Comparison of ENCODE assay signal across 9 mouse cellular contexts in genomic region chr4:108833828-108834114, GRCm38 (mm10). TPM values are rescaled to one million over a fixed set of nuclear protein-coding genes. Genes with fewer than 3 reads are reported as not detected.
DNase-seq lines count a peak whose midpoint lies in the region; ATAC-seq and TF ChIP-seq lines count a peak whose summit lies in the region.
"Had no signal": no experiment of that assay in that cellular context is flagged by ENCODE, and none has a peak within 500 bp of the region (broad histone marks: within the 10 kb centered on the region; RNA-seq: fewer than 3 reads in every experiment).

No protein-coding gene starts in this region.

- H3K9me3 ChIP-seq in E14TG2a.4 (ENCODE audit: low read length): no peaks in the 10 kb centered on the region

- WGBS in cerebellum, adult 2 months: under 1% methylated on average over 6 of the region's 6 CpGs

- peak overlapping the region; percentile 92 for H3K4me3 ChIP-seq in cerebellum, adult 2 months (replicated peaks; ENCODE audit: insufficient read depth, low read depth, low read length)
- peak overlapping the region; percentile 85 for H3K4me3 ChIP-seq in E14TG2a.4 (replicated peaks; ENCODE audit: low read length)

- DNase-seq in cerebellum, adult 2 months: no peak
- DNase-seq in cerebellum, adult 11-12 months: no peak
- peak; percentile 87 for DNase-seq in gonadal fat pad, adult 2 months (ENCODE audit: low read depth)
- no peak for DNase-seq in T-cell, adult 2 months (ENCODE audit: low spot score)
- DNase-seq in urinary bladder, adult 2 months (ENCODE audit: low spot score): no peak
- no peak for DNase-seq in right cerebral cortex, postnatal 4 days

- no peak for TF ChIP-seq CTCF in cerebellum, adult 2 months (IDR thresholded peaks at IDR 0.05; ENCODE audit: borderline replicate concordance, insufficient read depth, low read depth, low read length)
- no peak for TF ChIP-seq CTCF in E14TG2a.4 (conservative IDR thresholded peaks at IDR 0.05; ENCODE audit: low read length)

- peak; percentile 64; the same call in 1 of the 2 replicates for ATAC-seq in megakaryocyte, adult 5-6 weeks (ENCODE audit: poor library complexity, severe bottlenecking)

- H3K36me3 ChIP-seq in E14TG2a.4 (ENCODE audit: insufficient read depth, low read length): peaks cover 26% of the 10 kb centered on the region

- peaks cover 6% of the 10 kb centered on the region; the same call in 1 of the 2 replicates for H3K4me1 ChIP-seq in cerebellum, adult 2 months (ENCODE audit: control insufficient read depth, insufficient read depth, low read length)
- peaks cover 47% of the 10 kb centered on the region for H3K4me1 ChIP-seq in E14TG2a.4 (replicated peaks; ENCODE audit: low read depth, low read length)

- no peak for TF ChIP-seq POLR2A in cerebellum, adult 2 months (IDR thresholded peaks at IDR 0.05; ENCODE audit: borderline replicate concordance, insufficient read depth, low read length)

- no peaks in the 10 kb centered on the region for H3K27me3 ChIP-seq in cerebellum, adult 2 months (ENCODE audit: control insufficient read depth, insufficient read depth, low read length)
- H3K27me3 ChIP-seq in E14TG2a.4 (ENCODE audit: insufficient read depth, low read length): no peaks in the 10 kb centered on the region

- H3K27ac ChIP-seq in cerebellum, adult 2 months (ENCODE audit: insufficient read depth, low read length): peak overlapping the region; percentile 6; the same call in 1 of the 2 replicates

RNA-seq across cellular contexts. Expression of gene Btf3l4, which starts 0.4 kb away (rescaled TPM):
- 84.4 and 84.7 TPM in 2 replicates for polyA plus RNA-seq in cerebellum, adult 2 months (2012; rRNA removed)
- 16.4 and 18.5 TPM in 2 replicates for polyA plus RNA-seq in gonadal fat pad, adult 2 months (2012; rRNA removed)
- total RNA-seq in megakaryocyte, adult 5-6 weeks (2015): 73.0 and 80.3 TPM in 2 replicates
- total RNA-seq in megakaryocyte, adult 5-6 weeks (2017): 51.2 and 57.6 TPM in 2 replicates
- polyA plus RNA-seq in urinary bladder, adult 2 months (2012; rRNA removed): 80.4 and 89.7 TPM in 2 replicates

RNA-seq across cellular contexts. Expression of gene Txndc12, which starts 0.6 kb away (rescaled TPM):
- polyA plus RNA-seq in cerebellum, adult 2 months (2012; rRNA removed): 51.3 and 53.6 TPM in 2 replicates
- 20.5 and 24.2 TPM in 2 replicates for polyA plus RNA-seq in gonadal fat pad, adult 2 months (2012; rRNA removed)
- total RNA-seq in megakaryocyte, adult 5-6 weeks (2015): 48.6 and 56.1 TPM in 2 replicates
- total RNA-seq in megakaryocyte, adult 5-6 weeks (2017): 66.5 and 66.7 TPM in 2 replicates
- 41.7 and 46.7 TPM in 2 replicates for polyA plus RNA-seq in urinary bladder, adult 2 months (2012; rRNA removed)

RNA-seq across cellular contexts. Expression of gene Kti12, which starts 13.8 kb away (rescaled TPM):
- 20.0 TPM in 2 replicates for polyA plus RNA-seq in cerebellum, adult 2 months (2012; rRNA removed)
- 26.0 and 27.1 TPM in 2 replicates for polyA plus RNA-seq in gonadal fat pad, adult 2 months (2012; rRNA removed)
- total RNA-seq in megakaryocyte, adult 5-6 weeks (2015): 15.6 and 20.7 TPM in 2 replicates
- total RNA-seq in megakaryocyte, adult 5-6 weeks (2017): 11.1 and 11.4 TPM in 2 replicates
- 22.8 and 26.0 TPM in 2 replicates for polyA plus RNA-seq in urinary bladder, adult 2 months (2012; rRNA removed)

RNA-seq across cellular contexts. Expression of gene A730015C16Rik, which starts 14.6 kb away (rescaled TPM):
- polyA plus RNA-seq in cerebellum, adult 2 months (2012; rRNA removed): not detected in 2 replicates
- 0.39 TPM in 1 of 2 replicates, not detected in the other for polyA plus RNA-seq in gonadal fat pad, adult 2 months (2012; rRNA removed)
- total RNA-seq in megakaryocyte, adult 5-6 weeks (2015): not detected in 2 replicates
- 0.15 and 0.24 TPM in 2 replicates for total RNA-seq in megakaryocyte, adult 5-6 weeks (2017)
- polyA plus RNA-seq in urinary bladder, adult 2 months (2012; rRNA removed): 0.15 TPM in 1 of 2 replicates, not detected in the other

RNA-seq across cellular contexts. Expression of gene Rab3b, which starts 45.1 kb away (rescaled TPM):
- polyA plus RNA-seq in cerebellum, adult 2 months (2012; rRNA removed): 40.1 and 42.5 TPM in 2 replicates
- 4.7 and 7.3 TPM in 2 replicates for polyA plus RNA-seq in gonadal fat pad, adult 2 months (2012; rRNA removed)
- 0.82 TPM in 1 of 2 replicates, not detected in the other for total RNA-seq in megakaryocyte, adult 5-6 weeks (2015)
- 0.95 TPM in 1 of 2 replicates, not detected in the other for total RNA-seq in megakaryocyte, adult 5-6 weeks (2017)
- 3.1 and 3.3 TPM in 2 replicates for polyA plus RNA-seq in urinary bladder, adult 2 months (2012; rRNA removed)
- total RNA-seq: hematopoietic stem cell, adult 5-6 weeks had no signal
